Mouse (Mus musculus) neural tube, embryonic 13.5 days (tissue): ENCODE results near the gene Sfta2. TPM values are rescaled to one million over a fixed set of nuclear protein-coding genes. Genes with fewer than 3 reads are reported as not detected.

Experiments
- ATAC-seq: fragments of 200-750 bp; cut with Nextera tagmentation; 2 replicates; pipeline ENCODE4 v1.8.0; 2017; ENCODE audit warnings: low read depth, mild to moderate bottlenecking, moderate TSS enrichment, moderate library complexity
- H3K27ac ChIP-seq: fragments of 300-500 bp; sonication (generic); replicated peaks from 2 replicates; pipeline ENCODE4 v1.5.1; 2015; ENCODE audit warnings: moderate library complexity, mild to moderate bottlenecking, inconsistent platforms
- H3K27me3 ChIP-seq: fragments of 300-500 bp; sonication (generic); 2 replicates; pipeline ENCODE4 v1.6.1; 2015; ENCODE audit warnings: mild to moderate bottlenecking, inconsistent platforms
- H3K36me3 ChIP-seq: fragments of 300-500 bp; sonication (generic); 2 replicates; pipeline ENCODE4 v1.6.1; 2015; ENCODE audit warnings: mild to moderate bottlenecking, inconsistent platforms
- H3K4me1 ChIP-seq: fragments of 300-500 bp; sonication (generic); replicated peaks from 2 replicates; pipeline ENCODE4 v1.6.1; 2015; ENCODE audit warnings: inconsistent platforms
- H3K4me2 ChIP-seq: fragments of 300-500 bp; sonication (generic); 2 replicates; pipeline ENCODE4 v1.6.1; 2015; ENCODE audit warnings: inconsistent platforms, mild to moderate bottlenecking, moderate library complexity
- H3K4me3 ChIP-seq: fragments of 300-500 bp; sonication (generic); 2 replicates; pipeline ENCODE4 v1.5.1; 2015; ENCODE audit warnings: mild to moderate bottlenecking, inconsistent platforms
- H3K9ac ChIP-seq: fragments of 300-500 bp; sonication (generic); 2 replicates; pipeline ENCODE4 v1.6.1; 2015; ENCODE audit warnings: moderate library complexity, mild to moderate bottlenecking, inconsistent platforms
- H3K9me3 ChIP-seq: fragments of 300-500 bp; sonication (generic); 2 replicates; pipeline ENCODE4 v1.6.1; 2016; ENCODE audit warnings: inconsistent platforms
- WGBS: fragments of 180-500 bp; shearing (Covaris S2); methylation state at CpG from one replicate; pipeline ENCODE4 v1.1.7; 2015; 5-methylcytosine and 5-hydroxymethylcytosine counted together
- polyA plus RNA-seq: library from polyadenylated mRNA; unstranded; fragments of >200 nt; fragmentation: Nextera tagmentation; extraction: Ambion mirVana; gene quantifications from 2 replicates; pipeline ENCODE4 v1.2.1, GENCODE M21; 2015

The Sfta2 gene
- polyA plus RNA-seq, 1 experiment from 2014 or later, result not detected

DNA sequence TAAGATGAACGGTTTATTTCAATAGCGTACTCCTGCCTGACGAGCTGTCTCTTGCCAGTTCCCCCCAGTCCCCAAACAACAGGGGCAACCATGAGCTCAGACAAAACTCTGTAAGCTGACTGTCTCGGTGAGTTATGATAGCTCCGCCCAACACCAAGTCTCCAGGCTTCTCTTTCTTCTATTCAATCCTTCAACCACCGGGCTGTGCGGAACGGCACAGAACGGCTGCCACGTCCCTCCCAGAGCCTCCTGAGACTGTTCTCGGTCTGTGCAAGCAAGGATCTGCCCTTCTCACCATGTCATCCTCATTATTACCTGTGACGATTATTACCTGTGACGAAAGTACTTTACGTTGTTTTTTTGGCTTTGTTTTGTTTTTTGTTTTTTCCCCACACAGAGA, 30.5 kb upstream of the Sfta2 start:
- Histone ChIP-seq H3K9me3 (no peaks in the 10 kb centered on the region), H3K4me3 (no peak overlapping the region), H3K27ac (no peak overlapping the region), H3K4me1 (peaks cover 13% of the 10 kb centered on the region), H3K36me3 (no peaks in the 10 kb centered on the region), H3K4me2 (no peak overlapping the region), H3K9ac (no peak overlapping the region), H3K27me3 (peaks cover 23% of the 10 kb centered on the region)
- WGBS, result 30% methylated on average over 14 of the region's 14 CpGs
- 0 out of 2 replicates have a peak, but pooled peaks have one; percentile 24 for ATAC-seq

DNA sequence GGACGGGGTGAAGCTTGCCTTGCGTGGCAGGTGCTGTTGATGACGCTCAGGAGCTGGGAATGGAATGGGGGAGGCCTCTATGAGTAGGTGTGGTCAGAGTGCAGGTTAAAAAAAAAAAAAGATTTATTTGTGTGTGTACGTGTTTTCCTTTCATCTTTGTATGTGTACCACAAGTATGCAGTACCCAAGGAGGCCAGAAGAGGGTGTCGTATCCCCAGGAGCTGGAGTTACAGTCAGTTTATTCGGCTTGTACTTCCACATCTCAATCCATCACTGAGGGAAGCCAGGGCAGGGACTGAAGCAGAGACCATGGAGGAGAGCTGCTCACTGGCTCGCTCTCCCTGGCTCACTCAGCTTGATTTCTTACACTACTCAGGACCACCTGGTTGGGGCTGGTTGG, 29.9 kb upstream of the Sfta2 start:
- 92% methylated on average over 7 of the region's 7 CpGs for WGBS
- H3K4me3 ChIP-seq, result no peak overlapping the region
- H3K27ac ChIP-seq, result no peak overlapping the region
- no peaks in the 10 kb centered on the region for H3K9me3 ChIP-seq
- H3K36me3 ChIP-seq, result no peaks in the 10 kb centered on the region
- no peak for ATAC-seq
- peaks cover 23% of the 10 kb centered on the region for H3K27me3 ChIP-seq
- peaks cover 13% of the 10 kb centered on the region for H3K4me1 ChIP-seq
- no peak overlapping the region for H3K4me2 ChIP-seq
- no peak overlapping the region for H3K9ac ChIP-seq

DNA sequence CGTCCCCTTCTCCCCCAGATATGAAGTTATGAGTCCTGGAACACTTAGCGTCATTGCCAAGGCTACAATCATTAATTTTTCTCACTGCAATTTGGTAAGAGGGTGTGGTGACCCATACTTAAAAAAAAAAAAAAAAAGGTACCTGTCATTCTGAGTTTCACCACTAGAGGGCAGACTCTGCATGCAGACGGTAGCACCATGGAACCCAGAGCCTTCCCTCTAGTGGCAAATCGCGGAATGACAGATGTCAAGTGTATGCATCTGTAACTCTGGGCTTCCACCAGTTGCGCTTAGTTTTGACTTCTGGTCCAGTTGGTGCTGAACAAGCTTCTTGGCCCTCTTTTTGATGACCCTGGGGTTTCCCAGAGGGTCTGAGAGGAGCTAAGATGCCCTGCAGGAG, 23.1 kb upstream of the Sfta2 start:
- Histone ChIP-seq H3K4me3 (no peak overlapping the region), H3K9ac (no peak overlapping the region), H3K27me3 (no peaks in the 10 kb centered on the region), H3K4me2 (no peak overlapping the region), H3K9me3 (no peaks in the 10 kb centered on the region), H3K27ac (no peak overlapping the region), H3K36me3 (no peaks in the 10 kb centered on the region), H3K4me1 (no peaks in the 10 kb centered on the region)
- ATAC-seq, result no peak
- WGBS, result 20% methylated on average over 6 of the region's 6 CpGs

DNA sequence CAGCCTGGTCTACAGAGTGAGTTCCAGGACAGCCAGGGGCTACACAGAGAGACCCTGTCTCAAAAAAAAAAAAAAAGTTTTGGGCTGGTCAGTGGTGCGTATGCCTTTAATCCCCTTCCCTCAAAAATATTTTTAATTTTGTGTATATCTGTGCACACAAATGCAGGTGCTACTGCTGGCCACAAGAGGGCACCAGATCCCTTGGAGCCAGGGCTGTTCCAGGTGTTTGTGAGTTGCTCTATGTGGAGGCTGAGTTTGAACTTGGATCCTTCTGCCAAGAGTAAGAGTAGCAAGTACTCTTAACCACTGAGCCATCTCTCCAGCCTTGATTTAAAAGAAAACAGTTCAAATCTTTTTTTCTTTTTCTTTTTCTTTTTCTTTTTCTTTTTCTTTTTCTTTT, 18.4 kb upstream of the Sfta2 start:
- no peak for ATAC-seq
- Histone ChIP-seq H3K27me3 (no peaks in the 10 kb centered on the region), H3K9me3 (no peaks in the 10 kb centered on the region; the same call in 1 of the 2 replicates), H3K4me1 (peaks cover 3% of the 10 kb centered on the region), H3K36me3 (no peaks in the 10 kb centered on the region), H3K9ac (no peak overlapping the region), H3K27ac (no peak overlapping the region), H3K4me3 (no peak overlapping the region), H3K4me2 (no peak overlapping the region)
- WGBS, result 85% methylated on average over 1 of the region's 1 CpGs

DNA sequence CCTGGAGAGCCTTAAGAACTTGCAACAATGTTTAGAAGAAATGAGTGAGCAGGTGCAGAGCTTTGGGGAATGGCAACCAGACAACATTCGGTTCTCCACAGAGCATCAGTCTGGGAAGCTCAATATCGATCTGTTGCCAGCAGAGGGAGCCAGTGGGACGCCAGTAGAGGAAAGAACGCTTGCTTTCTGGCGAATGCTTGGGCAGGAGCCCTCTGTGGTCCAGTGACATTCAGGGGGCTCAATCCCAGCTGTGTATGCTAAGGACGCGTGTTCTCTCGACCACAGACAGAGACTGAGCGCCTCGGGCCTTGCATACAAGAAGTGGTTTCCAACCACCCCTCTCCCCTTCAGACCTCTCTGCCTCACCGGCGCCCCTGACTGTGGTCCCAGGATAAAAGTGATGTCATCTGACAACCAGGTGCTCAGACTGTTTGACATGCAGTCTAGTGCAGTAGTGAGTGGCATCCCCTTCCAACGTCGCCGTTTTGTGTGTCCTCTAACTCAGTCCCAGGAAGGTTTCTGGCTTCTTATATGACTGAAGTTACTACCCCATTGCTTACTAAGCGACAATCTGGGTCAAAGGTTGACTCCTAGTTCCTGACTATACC, 16.9 kb upstream of the Sfta2 start:
- H3K27ac ChIP-seq, result no peak overlapping the region
- ATAC-seq, result peak; percentile 72

DNA sequence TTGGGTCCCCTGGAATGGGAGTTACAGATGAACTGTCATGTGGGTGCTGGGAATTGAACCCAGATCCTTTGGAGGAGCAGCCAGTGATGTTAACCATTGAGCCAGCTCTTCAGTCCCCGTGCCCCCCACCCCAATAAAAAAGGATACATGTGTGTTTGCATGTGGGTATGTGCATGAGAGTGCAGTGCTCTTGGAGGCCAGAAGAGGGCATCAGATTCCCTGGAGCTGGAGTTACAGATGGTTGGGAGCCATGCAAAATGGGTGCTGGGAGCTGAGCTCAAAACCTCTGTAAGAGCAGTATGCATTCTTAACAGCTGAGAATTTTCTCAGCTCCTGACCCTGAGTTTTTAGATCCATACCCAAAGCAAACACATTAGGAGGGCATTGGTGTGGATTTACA, 14.1 kb upstream of the Sfta2 start:
- 74% methylated on average over 1 of the region's 1 CpGs for WGBS
- no peak for ATAC-seq
- H3K27me3 ChIP-seq, result no peaks in the 10 kb centered on the region

More for the DNA sequence above, 16.9 kb upstream of the Sfta2 start:
- no peaks in the 10 kb centered on the region for H3K36me3 ChIP-seq
- H3K4me3 ChIP-seq, result 0 out of 2 replicates have a peak overlapping the region, but pooled peaks have one; percentile 9
- H3K27me3 ChIP-seq, result no peaks in the 10 kb centered on the region
- peak overlapping the region; percentile 51; the same call in 1 of the 2 replicates for H3K9ac ChIP-seq
- H3K4me1 ChIP-seq, result peaks cover 3% of the 10 kb centered on the region
- H3K9me3 ChIP-seq, result no peaks in the 10 kb centered on the region; the same call in 1 of the 2 replicates
- H3K4me2 ChIP-seq, result peak overlapping the region; percentile 42
- WGBS, result 16% methylated on average over 16 of the region's 16 CpGs

DNA sequence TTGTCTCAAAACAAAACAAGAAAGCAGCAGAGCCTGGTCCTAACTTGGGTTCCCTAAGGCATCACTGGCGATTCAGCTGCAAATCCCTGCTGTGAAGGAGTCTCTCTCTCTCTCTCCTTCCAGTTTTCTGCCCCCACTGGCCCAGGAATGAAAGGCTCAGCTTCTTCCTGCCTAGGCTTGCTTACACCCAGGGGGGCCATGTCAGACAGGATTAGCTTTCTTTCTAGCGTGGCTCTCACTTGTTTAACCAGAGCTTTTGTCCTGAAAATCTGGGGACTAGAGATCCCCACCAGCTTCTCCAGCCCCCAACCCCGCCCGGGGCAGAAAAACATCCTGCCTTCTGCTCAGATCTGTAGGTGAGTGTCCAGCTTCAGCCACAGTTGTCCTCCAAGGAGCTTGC, 13.0 kb upstream of the Sfta2 start:
- Histone ChIP-seq H3K9me3 (no peaks in the 10 kb centered on the region; the same call in 1 of the 2 replicates), H3K27ac (no peak overlapping the region), H3K4me3 (no peak overlapping the region), H3K27me3 (no peaks in the 10 kb centered on the region), H3K4me1 (peaks cover 9% of the 10 kb centered on the region), H3K9ac (no peak overlapping the region), H3K36me3 (no peaks in the 10 kb centered on the region), H3K4me2 (no peak overlapping the region)
- 46% methylated on average over 4 of the region's 4 CpGs for WGBS
- no peak for ATAC-seq

More for the DNA sequence above, 14.1 kb upstream of the Sfta2 start:
- no peak overlapping the region for H3K4me2 ChIP-seq
- H3K4me1 ChIP-seq, result peaks cover 9% of the 10 kb centered on the region
- H3K36me3 ChIP-seq, result no peaks in the 10 kb centered on the region
- H3K4me3 ChIP-seq, result no peak overlapping the region
- H3K9me3 ChIP-seq, result no peaks in the 10 kb centered on the region; the same call in 1 of the 2 replicates
- H3K27ac ChIP-seq, result no peak overlapping the region
- no peak overlapping the region for H3K9ac ChIP-seq

DNA sequence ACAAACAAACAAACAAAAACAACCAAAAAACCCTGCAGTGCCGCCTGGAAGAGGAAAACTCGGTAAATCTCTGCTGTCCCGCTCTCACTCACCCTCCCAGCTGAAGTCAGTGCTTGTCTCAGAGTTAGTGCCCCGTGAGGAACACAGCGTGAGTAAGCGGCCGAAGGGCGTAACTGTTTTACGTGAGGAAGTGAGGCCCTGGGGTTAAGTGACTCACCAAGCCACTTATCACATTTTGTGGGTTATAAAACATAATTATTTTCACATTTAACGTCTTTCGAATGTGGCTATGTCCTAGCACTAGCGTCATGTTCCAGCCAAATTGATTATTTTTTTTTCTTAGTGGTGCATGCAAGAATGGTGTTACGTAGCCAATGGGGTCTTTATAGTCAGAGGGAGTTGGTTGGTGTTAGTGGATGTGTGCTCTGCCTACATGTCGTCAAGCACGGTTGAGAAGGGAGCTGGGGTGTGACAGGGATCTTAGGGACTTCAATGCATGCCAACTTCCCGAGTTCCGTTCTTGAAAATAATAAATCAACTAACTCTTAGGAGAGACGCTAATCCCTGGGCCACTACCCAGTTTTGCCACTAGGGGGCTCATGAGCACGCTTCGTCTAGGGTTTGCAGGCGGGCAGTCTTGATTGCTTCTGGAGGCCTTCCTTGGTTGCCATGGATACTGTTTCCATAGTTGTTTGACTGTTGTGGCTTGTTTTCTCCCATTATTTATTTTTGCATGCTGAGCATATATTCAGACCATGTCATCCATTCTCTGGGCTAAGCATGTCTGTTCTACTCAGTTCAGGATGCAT, 10.7 kb upstream of the Sfta2 start:
- Histone ChIP-seq H3K27ac (peak overlapping the region; percentile 67), H3K4me2 (0 out of 2 replicates have a peak overlapping the region, but pooled peaks have one; percentile 4), H3K9ac (no peak overlapping the region), H3K4me1 (peaks cover 6% of the 10 kb centered on the region; the same call in 1 of the 2 replicates), H3K36me3 (no peaks in the 10 kb centered on the region), H3K27me3 (no peaks in the 10 kb centered on the region), H3K9me3 (no peaks in the 10 kb centered on the region; the same call in 1 of the 2 replicates), H3K4me3 (no peak overlapping the region)
- ATAC-seq, result peak; percentile 86
- 43% methylated on average over 21 of the region's 21 CpGs for WGBS

DNA sequence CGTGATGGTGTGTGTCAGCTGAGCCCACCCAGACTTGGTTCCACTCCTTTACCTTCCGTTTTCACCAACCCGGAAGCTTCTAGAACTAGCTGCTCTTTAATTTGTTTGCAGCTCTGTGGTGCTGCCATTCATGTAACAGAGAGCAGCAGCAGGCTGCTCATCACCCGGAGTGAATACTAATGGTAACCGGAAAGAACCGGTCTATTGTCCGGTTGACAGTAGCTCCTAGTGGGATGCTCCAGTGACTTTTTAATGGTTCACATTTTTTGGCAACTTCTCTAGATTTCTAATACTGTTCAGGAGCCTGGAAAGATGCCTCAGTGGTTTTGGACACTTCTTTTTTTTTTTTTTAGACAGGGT, 10.2 kb upstream of the Sfta2 start:
- H3K4me2 ChIP-seq, result 0 out of 2 replicates have a peak overlapping the region, but pooled peaks have one; percentile 4
- 57% methylated on average over 7 of the region's 7 CpGs for WGBS
- ATAC-seq, result peak; percentile 66

DNA sequence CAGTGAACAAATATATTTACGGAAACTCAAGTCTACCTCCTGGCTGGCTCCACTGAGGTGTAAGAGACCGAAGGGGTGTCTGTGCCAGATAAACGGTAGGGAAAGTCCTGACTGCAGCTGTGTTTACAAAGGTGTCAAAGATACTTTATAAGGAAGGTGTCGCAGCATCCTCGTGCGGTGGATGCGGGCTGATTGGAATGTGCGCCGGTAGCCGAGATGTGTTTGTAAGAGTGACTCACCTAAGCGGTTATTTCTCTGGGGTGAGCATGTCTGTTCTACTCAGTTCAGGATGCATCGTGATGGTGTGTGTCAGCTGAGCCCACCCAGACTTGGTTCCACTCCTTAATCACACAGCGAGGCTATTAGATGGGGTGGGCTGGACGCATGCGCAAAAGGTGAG, 9.6 kb upstream of the Sfta2 start:
- ATAC-seq, result no peak
- Histone ChIP-seq H3K4me3 (no peak overlapping the region), H3K27ac (0 out of 2 replicates have a peak overlapping the region, but pooled peaks have one; percentile 67), H3K4me2 (no peak overlapping the region), H3K27me3 (no peaks in the 10 kb centered on the region), H3K9ac (no peak overlapping the region), H3K4me1 (peaks cover 6% of the 10 kb centered on the region; the same call in 1 of the 2 replicates), H3K36me3 (no peaks in the 10 kb centered on the region), H3K9me3 (no peaks in the 10 kb centered on the region; the same call in 1 of the 2 replicates)
- 92% methylated on average over 15 of the region's 15 CpGs for WGBS

More for the DNA sequence above, 10.2 kb upstream of the Sfta2 start:
- no peak overlapping the region for H3K9ac ChIP-seq
- H3K4me1 ChIP-seq, result peaks cover 6% of the 10 kb centered on the region; the same call in 1 of the 2 replicates
- no peaks in the 10 kb centered on the region for H3K27me3 ChIP-seq
- H3K9me3 ChIP-seq, result no peaks in the 10 kb centered on the region; the same call in 1 of the 2 replicates
- no peak overlapping the region for H3K4me3 ChIP-seq
- H3K36me3 ChIP-seq, result no peaks in the 10 kb centered on the region
- peak overlapping the region; percentile 67 for H3K27ac ChIP-seq

DNA sequence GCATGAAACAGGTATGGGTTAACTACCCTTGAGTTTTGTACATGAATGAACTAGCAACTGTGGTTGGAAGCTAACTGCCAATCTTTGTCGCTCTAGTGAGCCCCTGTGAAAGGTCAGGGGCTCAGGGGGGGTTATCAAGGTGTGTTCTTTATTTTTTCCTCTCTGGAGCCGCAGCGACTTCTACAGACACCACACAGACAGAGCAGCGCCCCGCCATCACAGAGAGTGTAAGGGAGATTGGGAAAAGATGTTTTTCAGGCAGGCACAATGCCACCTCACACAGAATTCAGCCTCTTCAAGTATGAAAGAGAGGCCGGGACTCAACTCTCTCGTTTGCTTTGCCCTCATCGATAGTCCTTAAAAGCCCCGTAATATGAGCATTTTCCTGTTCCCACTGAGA, 9.2 kb upstream of the Sfta2 start:
- no peak for ATAC-seq
- H3K4me1 ChIP-seq, result peaks cover 6% of the 10 kb centered on the region; the same call in 1 of the 2 replicates
- no peak overlapping the region for H3K27ac ChIP-seq
- 89% methylated on average over 9 of the region's 9 CpGs for WGBS
- H3K27me3 ChIP-seq, result no peaks in the 10 kb centered on the region
- H3K9me3 ChIP-seq, result no peaks in the 10 kb centered on the region; the same call in 1 of the 2 replicates
- no peak overlapping the region for H3K4me3 ChIP-seq
- no peak overlapping the region for H3K4me2 ChIP-seq
- H3K36me3 ChIP-seq, result no peaks in the 10 kb centered on the region
- no peak overlapping the region for H3K9ac ChIP-seq

DNA sequence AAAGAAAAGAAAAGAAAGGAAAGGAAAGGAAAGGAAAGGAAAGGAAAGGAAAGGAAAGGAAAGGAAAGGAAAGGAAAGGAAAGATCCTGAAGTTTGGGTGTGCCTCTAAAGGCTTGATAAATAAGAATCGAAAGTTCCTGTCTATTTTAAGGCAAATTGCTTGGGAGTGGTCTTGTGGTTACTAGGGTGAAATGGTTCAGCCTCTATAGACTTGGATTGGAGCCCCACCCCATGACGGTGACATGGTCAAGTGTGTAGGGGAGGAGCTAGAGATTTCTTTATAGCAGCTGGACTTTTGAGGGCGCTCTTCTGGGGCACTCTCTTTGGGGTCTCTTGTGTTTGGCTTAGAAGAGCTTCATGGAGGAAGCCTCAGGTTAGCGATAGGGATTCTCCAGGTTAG, 7.6 kb upstream of the Sfta2 start:
- Histone ChIP-seq H3K4me2 (no peak overlapping the region), H3K4me3 (no peak overlapping the region), H3K4me1 (peaks cover 6% of the 10 kb centered on the region; the same call in 1 of the 2 replicates), H3K27me3 (no peaks in the 10 kb centered on the region), H3K9ac (no peak overlapping the region), H3K9me3 (no peaks in the 10 kb centered on the region), H3K27ac (no peak overlapping the region), H3K36me3 (no peaks in the 10 kb centered on the region)
- ATAC-seq, result no peak
- 39% methylated on average over 4 of the region's 4 CpGs for WGBS
